Mouse (Mus musculus): ENCODE measurements around the gene Fgb. TPM values are rescaled to one million over a fixed set of nuclear protein-coding genes. Genes with fewer than 3 reads are reported as not detected.

Fgb gene
- polyA plus RNA-seq (2015; fragmentation: Illumina TruSeq; extraction: RNeasy Lipid Tissue Mini Kit (QIAGEN cat#74804); ENCODE audit: insufficient read depth, low read depth, low replicate concordance): not detected

DNA sequence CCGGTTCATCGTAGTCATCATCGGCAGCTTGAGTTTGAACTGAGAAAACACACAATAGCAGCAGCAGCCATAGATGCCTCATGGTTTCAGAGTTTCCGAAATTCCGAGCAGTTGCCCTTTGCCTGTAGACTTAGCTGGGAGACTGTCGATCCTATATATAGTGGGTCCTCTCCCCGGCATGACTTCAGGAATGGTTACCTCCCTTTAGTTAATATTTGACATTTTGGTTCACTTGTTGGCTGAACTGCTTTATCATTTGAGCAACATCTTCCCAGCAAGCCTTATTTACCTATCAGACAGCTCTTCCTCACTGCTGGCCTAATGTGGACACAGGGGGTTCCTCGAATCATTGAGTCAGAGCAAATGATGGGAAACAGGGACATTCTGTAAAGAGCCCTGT, at the start of gene Fgb:
Fgb (minus strand) TSS at position 184 of the 400 bp plus-strand sequence.

DNA sequence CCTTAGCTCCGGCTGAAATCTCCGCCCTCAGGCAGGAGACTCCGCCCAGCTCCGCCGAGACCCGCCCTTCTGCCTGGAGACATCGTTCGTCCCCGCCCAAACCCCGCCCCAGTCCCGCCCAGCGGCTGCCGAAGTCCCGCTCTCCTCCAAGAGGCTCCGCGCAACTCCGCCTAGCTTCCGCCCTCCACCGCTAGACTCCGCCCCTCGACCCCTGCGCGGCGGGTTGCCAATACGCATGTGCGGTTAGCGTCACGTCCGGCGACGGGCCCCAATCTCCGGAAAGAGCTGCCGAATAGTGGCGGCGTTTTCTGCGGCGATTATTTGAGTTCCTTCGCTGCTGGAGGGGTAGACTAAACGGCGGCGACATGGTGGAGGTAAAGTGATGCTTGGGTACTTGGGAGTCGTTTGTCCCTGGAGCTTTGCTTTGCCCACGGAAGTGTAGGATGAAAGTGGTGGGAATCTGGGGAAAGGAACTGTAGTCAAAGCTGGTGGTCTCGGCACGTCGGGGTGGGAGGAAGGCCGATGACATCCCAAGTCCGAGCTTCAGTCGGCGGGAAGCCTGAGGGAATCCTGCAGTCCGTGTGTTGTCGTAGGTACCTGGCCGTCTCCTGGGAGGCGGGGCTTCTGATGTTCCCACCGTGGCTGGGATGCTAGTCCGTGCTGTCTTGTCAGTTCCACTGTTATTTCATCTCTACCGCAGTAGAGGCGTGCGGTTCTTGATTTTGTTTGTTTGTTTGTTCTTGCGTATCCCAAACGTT, 5.8 kb upstream of the Fgb start, which contains the start of gene Plrg1:
Plrg1 (plus strand) TSS at position 242 of the 758 bp plus-strand sequence.

DNA sequence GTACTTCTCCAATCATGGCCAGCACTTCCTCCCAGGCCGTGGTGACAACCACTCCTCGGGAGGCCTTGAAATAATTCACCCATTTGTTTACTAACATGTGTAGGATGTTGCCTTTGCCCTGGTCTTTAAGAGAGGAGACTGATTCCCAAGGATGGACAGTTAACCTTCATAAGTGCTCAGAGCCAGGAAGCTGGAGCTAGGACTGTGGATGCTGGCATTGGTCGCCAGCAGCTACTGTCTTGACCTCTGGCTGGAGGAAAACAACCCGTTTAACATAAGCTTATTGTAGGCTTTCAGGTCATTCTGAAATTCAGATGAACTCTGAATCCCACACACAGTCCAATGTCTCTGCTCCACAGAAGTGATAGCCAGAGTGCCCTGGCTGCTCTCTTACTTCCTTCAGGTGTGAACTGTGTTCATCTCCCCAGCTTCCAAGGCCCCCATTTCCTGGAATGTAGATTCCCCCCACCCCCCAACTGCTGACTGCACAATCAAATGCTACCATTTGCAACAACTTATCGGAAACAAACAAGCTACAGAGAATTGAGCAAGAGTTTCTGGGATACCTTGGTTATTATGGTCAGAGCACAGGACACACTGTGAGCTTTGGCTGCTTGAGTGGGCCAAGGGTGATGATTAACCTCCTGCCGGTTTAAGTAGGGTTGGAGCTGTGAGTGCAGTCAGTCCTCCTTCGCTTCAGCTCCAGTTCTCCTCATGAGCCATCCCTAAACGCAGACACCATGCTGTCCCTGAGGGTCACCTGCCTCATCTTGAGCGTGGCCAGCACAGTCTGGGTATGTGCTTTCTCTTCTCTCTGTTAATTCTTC, 24.0 kb downstream of the Fgb start, which contains the start of gene Fga:
Fga (plus strand) TSS at position 602 of the 827 bp plus-strand sequence.

DNA sequence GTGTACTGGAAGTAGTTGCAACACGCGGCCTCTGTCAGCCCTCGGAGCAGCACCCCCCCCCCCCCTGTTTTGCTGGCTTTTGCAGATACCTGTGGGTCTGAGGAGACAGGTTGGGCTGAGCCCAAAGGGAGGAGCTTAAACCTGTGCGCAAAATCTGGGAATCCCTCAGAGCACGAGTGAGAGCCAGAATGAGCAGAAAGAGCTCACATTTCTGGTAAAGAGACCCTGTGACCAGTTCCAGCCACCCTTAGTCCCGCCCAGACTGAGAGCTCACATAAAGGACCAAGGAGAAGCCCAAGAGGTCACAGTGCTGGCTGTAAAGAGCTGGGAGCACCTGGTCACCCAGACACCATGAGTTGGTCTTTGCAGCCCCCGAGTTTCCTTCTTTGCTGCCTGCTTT, 42.1 kb downstream of the Fgb start, which contains the start of gene Fgg:
Fgg (plus strand) TSS at position 168 of the 400 bp plus-strand sequence.

Other genes with a start within 250 kb of the Fgb start
- not detected for gene Rbm46, start 173.4 kb downstream of the Fgb start, polyA plus RNA-seq (2015; fragmentation: Illumina TruSeq; extraction: RNeasy Lipid Tissue Mini Kit (QIAGEN cat#74804); ENCODE audit: insufficient read depth, low read depth, low replicate concordance)
- not detected for gene Lrat, start 145.9 kb downstream of the Fgb start, polyA plus RNA-seq (2015; fragmentation: Illumina TruSeq; extraction: RNeasy Lipid Tissue Mini Kit (QIAGEN cat#74804); ENCODE audit: insufficient read depth, low read depth, low replicate concordance)
- not detected for gene Fgg, start 42.1 kb downstream of the Fgb start, polyA plus RNA-seq (2015; fragmentation: Illumina TruSeq; extraction: RNeasy Lipid Tissue Mini Kit (QIAGEN cat#74804); ENCODE audit: insufficient read depth, low read depth, low replicate concordance)
- gene Fga, start 23.8 kb downstream of the Fgb start, polyA plus RNA-seq (2015; fragmentation: Illumina TruSeq; extraction: RNeasy Lipid Tissue Mini Kit (QIAGEN cat#74804); ENCODE audit: insufficient read depth, low read depth, low replicate concordance): not detected
- gene Plrg1, start 5.7 kb upstream of the Fgb start, polyA plus RNA-seq (2015; fragmentation: Illumina TruSeq; extraction: RNeasy Lipid Tissue Mini Kit (QIAGEN cat#74804); ENCODE audit: insufficient read depth, low read depth, low replicate concordance): 7.7 TPM
- 0.17 TPM for gene Dchs2, start 78.1 kb upstream of the Fgb start, polyA plus RNA-seq (2015; fragmentation: Illumina TruSeq; extraction: RNeasy Lipid Tissue Mini Kit (QIAGEN cat#74804); ENCODE audit: insufficient read depth, low read depth, low replicate concordance)